Comparison of ENCODE assay signal across 12 mouse cellular contexts in the genomic region with DNA sequence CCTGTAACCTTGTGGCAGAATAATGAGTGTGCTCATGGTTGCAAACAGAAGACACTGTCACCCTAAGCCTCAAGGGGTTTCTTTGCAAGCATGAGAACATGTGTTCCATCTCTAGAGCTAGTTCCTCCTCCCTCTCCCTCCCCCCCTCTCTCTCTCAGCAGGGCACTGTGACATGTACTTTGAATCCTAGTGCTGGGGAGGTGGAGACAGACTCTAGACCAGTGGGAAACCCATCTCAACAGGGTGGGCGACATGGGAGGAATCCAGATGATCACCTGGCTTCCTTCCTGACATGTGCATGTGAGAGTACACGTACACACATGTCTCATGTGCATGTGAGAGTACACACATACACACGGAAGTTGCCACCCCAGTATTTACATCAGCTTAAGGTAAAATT.
"Had no signal": no experiment of that assay in that cellular context is flagged by ENCODE, and none has a peak within 500 bp of the region (broad histone marks: within the 10 kb centered on the region; RNA-seq: fewer than 3 reads in every experiment).

No protein-coding gene starts in this region.

- DNase-seq: kidney, adult 2 months; kidney, postnatal 14 days; lung, embryonic 14.5 days; lung, postnatal 10 days; lung, postnatal 4 days had no signal

- H3K36me3 ChIP-seq: kidney, embryonic 15.5 days; limb, embryonic 15.5 days; liver, embryonic 15.5 days; midbrain, embryonic 13.5 days; neural tube, embryonic 12.5 days had no signal

- H3K27ac ChIP-seq: kidney, embryonic 15.5 days; limb, embryonic 15.5 days; liver, embryonic 15.5 days; midbrain, embryonic 13.5 days; neural tube, embryonic 12.5 days; stomach, postnatal 0 days had no signal

- H3K4me3 ChIP-seq: kidney, embryonic 15.5 days; limb, embryonic 15.5 days; liver, embryonic 15.5 days; midbrain, embryonic 13.5 days; neural tube, embryonic 12.5 days had no signal

- H3K27me3 ChIP-seq: kidney, embryonic 15.5 days; limb, embryonic 15.5 days; midbrain, embryonic 13.5 days; neural tube, embryonic 12.5 days had no signal

- H3K9me3 ChIP-seq: kidney, embryonic 15.5 days; limb, embryonic 15.5 days; liver, embryonic 15.5 days; midbrain, embryonic 13.5 days; neural tube, embryonic 12.5 days had no signal

- H3K9ac ChIP-seq: kidney, embryonic 15.5 days; limb, embryonic 15.5 days; liver, embryonic 15.5 days; lung, embryonic 14.5 days; midbrain, embryonic 13.5 days; neural tube, embryonic 12.5 days had no signal

- ATAC-seq: intestine, embryonic 16.5 days; midbrain, embryonic 13.5 days had no signal
